Mouse (Mus musculus) layer of hippocampus, postnatal 36 days (tissue): ENCODE measurements at regions not wholly inside any gene's neighbourhood (a gene's known extent, or its start where the extent isn't known, plus 50 kb on each side); places are given as distances from the start of the nearest gene placed in this dataset.

Source experiments
- DNase-seq, 2 experiments: peaks; one replicate each; pipeline ENCODE4 v3.0.0; 2022

DNA sequence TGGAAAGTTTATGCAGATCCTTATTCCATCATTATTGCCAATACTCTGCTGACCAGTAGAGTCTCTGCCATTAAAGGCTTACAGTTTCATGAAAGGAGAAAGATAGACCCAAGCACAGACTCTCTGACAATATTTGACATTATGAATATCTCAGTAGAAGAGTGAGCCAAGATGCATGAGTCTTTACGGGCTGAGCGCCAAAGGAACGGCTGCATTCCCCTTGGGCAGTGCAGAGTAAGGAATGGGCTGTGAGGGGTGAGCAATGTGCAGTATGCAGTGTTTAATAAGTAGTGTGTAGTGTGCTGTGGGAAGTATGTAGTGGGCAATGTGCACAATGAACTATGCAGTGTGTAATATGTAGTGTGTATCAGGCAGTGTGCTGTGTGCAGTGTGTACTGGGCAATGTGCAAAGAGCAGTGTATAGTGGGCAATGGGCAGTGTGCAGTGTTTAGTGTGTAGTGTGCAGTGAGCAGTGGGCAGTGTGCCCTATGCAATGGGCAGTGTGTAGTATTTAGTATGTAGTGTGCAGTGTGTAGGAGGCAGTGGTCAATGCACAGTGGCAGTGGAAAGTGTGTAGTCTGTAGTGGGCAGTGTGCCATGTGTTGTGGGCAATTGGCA, 671.8 kb downstream of the 5730522E02Rik start:
- no peak for DNase-seq

DNA sequence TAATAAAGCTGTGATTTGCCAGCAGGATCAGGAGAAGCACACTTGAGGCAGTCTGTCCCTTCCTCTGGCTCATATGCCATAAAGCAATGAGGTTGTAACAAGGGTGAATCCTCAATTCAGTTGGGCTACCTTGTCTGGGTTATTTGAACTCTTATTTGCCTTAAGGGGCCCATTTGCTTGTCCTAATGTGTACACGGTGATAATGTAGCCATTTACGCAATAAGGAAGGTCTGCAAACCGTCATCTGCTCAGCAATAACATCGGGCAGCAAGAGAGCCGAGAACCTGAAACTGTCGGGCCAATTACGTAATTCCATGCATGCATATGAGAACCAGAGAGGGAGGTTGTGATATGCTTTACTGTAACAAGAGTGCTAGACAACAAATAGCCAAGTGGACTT, 674.5 kb downstream of the 5730522E02Rik start:
- no peak for DNase-seq

DNA sequence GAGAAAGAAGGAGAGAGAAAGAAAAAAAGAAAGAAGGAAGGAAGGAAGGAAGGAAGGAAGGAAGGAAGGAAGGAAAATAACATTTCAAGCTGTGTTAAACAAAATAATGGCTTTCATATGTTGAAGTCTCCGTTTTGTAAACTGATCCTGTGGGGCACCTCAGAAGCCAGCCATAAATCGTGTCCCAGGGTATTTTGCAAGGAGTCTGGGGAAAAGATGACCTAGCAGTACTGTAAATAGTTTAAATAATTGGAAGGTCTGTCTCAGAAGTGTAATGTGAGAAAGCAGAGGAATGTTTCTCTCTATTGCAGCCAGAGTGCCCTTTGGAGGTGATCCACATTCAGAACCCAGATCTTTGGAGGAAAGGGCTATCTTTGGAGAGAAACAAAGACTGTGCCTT, 677.5 kb downstream of the 5730522E02Rik start:
- no peak for DNase-seq

DNA sequence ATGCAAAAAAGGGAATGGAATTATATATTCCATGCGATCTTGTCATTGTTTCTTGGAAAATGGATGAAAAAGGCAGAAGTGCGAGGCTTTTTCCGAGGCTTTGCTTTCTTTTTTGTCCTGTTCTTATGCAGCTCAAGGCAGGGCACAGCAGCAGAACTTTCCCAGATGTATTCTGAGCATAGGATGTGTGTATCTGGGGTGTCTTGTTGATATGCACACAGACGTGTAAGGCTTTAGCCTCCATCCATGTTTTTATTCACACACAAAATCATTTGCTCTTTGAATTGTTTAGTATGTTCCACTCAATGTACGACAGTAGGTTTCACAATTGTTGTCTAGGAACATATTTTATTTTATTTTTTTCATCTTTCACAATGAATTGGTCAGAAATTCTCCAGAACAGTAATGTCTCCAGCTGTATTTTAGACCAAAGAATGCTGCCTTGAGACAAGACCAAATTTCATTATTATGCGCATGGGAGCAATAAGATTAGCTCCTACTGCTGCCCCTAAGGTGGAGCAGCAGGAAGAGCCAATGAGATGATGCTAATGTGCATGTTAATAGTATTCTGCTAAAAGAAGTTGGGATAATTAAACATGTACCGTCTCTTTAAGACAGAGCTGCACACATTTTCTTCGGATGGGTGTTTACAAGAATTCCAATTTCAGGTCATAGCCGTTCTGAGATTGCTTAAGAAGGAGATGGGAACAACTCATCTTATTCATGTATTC, 678.7 kb downstream of the 5730522E02Rik start:
- DNase-seq: no peak

DNA sequence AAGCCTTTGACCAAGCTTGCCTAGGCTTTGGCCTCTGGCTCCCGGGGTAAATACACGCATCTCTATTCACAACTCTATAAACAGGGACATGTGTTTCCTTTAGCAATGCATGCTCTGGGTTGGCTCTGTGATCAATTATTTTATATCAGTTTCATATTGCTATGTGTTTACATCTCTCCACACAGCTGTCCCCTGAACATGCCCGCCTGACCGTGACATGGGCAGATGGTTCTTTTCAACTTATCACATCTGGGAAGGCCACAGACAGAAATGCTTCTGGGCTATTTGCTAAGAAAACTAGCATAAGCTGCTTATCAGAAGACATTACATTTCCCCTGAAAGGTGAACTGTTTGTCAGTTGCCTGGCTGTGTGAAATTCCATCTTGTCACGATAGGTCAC, 682.5 kb downstream of the 5730522E02Rik start:
- DNase-seq: no peak

DNA sequence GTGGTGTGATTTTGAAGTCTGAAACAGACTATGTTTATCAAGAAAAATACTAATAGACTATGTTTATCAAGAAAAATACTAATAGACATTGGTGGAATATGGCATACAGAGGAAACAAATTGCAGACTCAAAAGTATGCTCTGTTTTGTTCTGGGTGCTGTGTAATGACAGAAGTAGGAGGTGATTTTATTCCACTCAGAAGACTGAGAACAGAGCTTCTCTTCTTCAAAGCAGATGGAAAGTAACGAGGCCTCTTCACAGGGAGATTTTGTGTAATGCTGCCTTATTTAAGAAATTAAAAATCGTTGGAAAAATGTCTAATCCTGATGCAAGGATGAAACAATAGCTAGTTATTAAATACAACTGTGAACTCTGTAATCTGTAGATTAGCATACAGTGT, 691.7 kb downstream of the 5730522E02Rik start:
- DNase-seq: no peak

DNA sequence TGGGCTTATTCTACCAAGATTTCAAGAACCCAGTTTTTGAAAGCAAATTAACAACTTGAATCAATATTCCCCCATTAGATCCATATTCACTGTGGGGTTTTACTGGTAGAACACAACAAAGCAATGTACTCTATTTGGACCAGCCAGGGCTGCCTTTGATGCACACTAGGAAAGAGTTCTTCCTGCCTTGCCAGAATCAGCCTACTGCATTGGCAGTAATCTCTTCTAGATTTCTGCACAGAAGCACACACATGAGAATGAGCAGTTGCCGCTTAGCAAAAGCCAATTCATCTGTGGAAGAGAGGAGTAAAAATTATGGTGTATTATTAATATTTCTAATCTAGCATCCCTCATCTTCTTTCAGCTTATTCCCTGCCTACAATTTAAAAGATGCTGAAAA, 692.4 kb downstream of the 5730522E02Rik start:
- DNase-seq: peak; percentile 35 to 38

DNA sequence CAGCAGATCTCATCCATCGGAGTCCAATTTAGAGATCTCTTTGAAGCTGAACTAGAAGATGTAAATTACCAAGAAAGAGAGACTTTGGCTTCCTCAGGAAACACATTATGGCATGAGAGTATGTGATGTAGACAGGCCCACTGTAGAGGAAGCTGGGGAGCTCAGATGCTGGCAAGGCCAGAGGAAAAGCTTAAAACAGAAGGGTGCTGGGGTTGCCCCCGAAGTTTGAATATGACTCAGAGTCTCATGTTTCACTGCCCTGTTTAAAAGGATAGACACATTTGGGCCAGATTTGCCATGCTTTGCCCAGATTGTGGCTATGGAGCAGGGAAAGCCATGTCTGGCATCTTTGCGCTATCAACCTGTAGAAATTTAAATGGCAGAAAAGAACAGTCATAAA, 705.1 kb downstream of the 5730522E02Rik start:
- no peak for DNase-seq

DNA sequence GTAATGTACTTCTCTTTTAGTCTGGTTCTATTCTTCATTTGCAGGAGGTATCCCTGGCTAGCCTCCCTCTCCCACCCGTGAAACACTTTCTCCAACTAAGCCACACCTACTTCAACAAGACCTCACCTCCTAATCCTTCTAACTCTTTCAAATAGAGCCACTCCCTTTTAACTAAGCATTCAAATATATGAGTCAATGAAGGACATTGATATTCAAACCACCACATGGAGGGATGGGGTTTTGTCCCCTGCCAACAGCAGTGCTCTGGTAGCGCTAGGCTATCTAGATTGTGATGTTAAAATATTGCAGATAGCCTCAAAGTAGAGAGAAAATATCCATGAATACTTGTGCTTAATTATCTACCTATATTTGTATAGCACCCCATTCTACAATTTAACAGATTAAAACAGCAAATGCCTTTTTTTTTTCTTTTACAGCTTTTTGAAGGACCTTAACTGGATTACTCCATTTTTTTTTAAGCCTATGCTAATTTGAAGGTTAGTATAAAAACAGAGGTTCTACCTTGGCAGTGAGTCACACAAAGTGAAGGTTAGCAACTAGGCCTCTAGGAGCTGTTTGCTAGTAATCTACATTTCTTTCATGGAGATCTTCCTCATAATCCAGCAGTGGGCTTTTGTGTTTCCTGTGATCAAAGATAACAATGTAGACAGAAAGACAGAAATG, 736.7 kb downstream of the 5730522E02Rik start:
- no peak for DNase-seq

DNA sequence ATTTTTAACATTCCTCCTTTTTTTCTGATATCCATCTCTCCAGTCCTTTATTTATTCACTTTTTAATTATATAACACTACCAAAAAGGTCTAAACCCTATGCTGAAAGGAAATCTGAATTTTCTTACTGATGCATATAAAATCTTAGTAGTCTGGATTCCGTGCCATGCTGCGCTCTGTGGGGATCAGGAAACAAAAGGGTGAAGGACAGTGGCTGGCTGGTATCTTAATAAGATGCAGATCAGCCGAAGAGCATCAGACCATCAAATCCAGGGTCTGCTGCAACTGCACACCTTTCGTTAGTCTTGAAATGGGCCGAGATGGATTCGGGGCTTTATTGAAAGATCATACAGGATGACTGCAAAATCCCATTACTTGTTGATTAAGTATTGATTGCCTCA, 740.7 kb downstream of the 5730522E02Rik start:
- no peak for DNase-seq

DNA sequence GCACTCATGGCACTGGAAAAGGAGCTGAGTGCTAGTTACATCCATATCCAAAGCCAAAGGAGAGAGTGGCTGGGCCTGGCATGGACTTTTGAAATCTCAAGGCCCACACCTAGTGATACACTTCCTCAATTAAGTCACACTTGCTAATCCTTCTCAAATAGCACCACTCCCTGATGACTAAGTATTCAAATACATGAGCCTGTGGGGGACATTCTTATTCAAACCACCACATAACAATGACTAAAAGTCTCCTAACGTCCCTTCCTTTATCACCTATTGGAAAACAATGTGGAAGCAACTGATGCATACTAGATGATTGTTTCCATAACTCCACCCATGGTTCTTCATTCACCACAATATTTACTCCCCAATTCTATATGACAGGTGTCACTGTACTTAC, 773.4 kb downstream of the 5730522E02Rik start:
- DNase-seq: no peak

DNA sequence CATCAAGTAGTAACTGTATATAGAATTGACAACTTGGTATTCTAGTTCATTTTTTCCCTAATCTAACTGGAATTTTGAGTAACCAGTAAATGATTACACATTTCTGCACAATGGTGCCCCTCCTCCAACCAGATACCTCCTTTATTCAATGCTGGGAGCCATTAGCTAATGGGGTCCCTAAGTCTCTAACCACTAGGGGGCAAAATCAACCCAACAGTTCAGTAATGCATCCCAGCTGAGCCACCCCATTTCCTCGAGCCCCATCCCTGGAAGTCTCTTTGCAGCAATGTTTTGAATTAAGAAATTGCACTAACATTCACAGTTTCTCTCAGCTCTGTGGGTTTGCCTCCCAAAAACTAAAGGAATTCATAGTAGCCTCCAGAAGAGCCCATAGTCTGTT, 774.9 kb downstream of the 5730522E02Rik start:
- DNase-seq: no peak

DNA sequence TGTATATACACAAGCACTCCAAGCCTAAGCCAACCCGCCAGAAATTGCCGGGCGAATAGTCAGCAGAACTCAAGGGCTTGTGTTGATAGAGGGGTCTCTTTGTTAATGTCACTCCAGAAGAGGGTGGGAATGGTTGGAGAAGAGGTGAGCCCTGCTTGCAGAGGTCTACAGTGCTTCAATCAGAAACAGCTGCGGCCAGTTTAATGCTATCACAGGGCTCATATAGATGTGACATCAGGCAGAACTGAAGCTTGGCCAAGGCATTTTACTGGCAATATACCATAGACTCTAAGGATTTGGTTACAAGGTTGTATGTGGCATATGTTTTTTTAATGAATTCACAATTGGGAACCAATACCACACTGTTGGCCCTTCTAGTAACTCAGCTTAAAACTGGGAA, 787.4 kb downstream of the 5730522E02Rik start:
- DNase-seq: no peak

DNA sequence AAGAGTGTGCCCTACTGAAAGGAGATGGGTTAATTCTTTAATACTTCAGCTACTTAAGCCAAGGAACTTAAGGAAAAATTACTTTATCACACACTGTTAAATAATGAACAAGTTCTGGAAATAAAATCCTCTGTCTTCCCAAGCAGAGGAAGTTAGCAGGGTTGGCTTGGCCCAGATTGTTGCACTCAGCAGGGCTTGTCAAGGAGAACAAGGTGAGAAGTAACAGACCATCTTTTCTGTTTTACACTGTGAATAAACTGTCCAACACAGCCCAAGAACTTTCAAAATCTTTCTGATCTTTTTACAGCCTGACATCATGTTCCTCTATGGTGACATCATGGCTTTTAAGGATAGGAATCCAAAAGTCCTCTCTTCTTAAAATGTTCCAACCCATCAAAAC, 789.1 kb downstream of the 5730522E02Rik start:
- DNase-seq: no peak

DNA sequence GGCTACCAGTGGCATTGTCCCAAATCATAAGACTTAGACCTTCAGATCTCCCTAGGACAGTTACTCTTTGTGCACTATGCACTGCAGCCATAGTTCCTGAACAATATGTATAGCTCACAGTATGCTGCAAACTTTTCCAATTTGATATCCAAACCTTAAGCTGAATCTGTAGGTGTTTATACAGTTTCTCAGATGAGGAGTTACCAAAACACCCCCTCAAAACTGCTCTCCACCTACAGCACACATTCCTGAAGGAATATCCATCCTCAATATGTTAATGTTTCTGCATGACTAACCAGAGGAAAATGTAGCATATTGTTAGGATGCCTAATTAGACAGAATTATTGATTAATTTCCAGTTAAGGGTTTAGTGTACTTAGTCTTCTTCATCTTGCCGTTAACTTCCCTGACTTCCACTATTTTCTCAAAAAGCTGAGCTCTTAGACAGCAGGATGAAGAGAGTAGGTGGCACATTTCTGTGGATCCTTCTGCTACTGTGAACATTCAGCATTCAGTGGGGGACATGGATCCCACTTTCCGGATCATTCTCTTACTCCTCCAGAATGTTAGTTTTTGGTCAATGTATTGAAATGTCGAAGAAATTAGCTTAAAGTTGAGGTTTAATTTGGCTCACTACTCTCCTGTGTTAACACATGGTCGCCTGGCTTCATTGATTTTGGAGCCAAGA, 800.0 kb downstream of the 5730522E02Rik start:
- DNase-seq: no peak

DNA sequence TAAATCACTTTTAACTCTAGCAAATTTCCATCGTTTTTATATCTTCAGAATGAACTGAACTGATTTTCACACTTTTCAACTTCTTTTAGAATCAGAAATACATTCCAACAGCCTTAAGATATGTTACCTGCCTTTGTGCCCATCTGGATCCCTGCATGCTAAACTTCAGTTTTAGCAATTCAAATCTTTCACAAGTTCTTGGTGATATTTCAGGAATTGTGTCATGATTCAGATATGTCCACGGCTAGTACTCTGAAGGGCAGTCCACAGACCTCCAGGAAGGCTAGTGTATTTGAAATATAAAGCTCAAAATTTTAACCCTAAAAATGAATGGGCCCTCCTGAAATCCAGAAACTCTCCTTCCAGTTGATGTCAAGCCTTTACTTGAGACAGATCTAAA, 818.9 kb downstream of the 5730522E02Rik start:
- DNase-seq: no peak

DNA sequence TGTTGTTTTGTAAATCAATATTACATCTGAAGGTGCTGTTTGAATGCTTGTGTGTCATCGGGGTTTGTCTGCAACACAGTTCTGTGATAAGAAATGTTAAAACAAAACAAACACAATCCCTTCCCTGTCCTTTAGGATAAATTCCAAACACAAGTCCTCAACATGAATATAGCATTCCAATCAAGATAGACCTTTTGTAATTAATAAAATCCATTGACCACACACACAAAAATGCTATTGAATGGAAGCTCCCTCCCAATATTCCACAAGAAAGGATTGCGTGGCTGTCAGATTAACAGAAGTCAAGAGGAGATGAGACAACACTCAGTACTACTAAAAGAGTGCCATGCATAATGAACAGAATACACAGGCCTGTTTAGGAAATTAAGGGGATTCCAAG, 843.5 kb downstream of the 5730522E02Rik start:
- no peak for DNase-seq

DNA sequence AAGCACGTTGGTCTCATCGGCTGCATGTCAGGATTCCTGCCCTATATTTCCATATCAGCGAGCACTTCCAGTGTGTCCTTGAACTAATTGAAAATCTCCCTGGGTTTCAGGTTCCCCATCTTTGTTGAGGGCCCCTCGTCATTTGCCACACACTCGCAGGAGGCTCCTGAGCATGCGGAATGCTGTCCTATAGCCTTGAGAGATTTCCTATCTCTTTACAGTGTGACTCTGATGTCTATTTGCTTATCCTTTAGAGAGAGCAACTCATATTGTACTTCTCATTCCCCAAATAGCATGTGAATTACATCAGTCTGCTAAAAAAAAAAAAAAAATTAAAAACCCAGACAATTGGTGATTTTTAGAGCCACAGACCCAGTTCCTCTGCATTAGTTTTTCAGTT, 845.1 kb downstream of the 5730522E02Rik start:
- DNase-seq: no peak

DNA sequence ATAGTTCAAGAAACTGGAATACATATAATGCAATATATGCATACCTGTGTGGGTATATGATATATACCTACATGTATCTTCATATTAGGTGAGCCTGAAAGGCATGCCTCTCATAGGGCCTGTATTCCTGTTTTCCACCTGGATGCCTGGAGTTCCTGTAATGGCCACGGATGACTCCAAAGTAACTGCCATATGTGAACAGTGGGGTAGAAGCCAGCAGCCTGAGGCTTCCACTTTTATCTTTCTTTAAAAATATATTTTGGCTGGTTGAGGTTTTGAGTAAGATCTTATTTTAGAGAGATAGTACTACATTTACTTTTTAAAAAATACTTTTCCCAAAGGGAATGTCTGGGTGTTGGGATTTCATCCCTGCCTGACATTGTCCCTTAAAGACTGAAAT, 850.8 kb downstream of the 5730522E02Rik start:
- DNase-seq: no peak

DNA sequence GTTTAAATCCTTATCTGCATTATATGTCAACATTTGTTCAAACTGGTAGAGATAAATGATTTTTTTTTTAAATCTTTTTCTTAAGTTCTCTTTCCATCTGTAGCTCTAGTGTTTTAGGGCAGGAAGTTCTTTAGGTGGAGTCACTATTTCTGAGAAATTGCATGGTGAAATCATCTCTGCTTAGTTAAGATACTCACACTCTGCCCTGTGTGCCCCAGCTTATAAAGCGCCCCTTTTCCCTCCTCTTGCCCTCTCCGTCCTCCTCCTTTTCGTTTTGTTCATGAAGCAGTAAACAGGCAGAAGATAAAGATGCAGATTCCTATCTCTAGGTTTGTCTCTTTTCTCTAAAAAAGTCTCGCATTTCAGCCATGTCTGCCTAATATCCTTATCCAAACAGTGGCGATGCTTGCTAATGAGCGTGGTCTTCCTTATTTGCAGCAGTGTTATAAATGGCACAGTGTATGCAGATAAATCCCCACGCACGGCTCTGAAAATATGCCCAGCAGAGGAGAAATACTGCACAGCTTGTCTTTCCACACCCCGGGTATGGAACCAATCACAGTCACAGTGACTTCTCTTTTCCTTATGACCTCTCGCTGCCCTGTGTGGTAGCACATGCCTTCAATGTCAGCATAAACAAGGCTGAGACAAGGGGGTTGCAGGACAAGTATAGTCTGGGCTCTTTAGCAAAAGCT, 852.7 kb downstream of the 5730522E02Rik start:
- DNase-seq: peak in 1 of 2 experiments; percentile 15

DNA sequence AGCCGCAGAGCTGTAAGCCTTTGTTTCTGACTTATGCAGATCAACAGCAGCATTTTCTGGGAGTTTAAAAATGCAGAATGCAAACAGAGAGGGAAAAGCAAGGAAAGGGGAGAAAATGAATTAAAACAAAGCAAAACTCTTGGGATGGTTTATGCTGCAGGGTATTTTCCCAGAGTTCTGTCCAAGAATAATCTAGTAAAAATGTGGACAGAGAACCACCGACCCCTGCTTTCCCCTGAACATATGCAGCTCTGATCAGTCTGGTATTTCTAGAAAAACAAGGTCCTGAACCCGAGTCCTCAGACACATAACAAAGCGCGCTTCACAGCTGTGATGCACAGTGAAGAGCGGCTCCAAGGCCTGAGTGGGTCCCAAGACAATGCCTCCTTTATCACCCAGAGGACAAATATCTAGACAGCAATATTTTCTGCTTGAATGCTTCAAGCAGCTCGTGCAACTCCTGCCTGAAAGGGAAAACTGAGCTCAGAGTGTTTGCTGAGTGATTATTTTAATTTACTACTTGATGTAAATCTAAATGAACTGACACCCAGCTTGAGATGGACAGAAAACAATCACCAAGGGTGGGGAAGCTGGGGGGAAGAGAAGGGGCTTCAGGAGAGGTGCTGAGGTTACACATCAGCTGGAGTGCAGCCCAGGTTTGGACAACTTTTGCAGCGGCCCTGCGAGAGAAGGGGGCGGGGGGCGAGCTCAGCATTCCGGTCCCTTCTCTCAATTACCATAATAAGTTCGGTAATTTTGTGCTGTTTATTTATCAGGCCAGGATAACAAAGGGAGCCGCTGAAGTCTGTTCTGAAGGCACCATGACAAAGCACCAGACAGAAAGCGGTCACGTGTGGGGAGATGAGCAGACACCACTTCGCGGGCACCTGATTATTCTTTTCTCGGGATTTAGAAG, 853.6 kb downstream of the 5730522E02Rik start:
- peak in 1 of 2 experiments; percentile 22 for DNase-seq

DNA sequence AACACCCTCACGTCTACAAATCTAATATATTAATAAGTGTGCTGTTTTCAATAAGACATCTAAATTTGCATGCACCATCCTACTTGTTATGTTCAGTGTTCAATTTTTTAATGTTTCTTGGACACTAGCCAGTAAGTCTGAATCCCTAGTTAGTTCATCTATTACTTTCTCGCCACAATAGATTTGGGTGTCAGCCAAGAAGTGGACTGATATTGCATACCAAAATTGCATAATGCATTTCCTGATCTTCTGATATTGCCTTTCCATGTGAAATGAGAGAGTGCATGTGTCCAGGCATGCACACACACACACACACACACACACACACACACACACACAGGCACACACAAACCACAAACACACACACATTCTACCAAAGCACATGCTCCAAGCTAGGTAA, 874.9 kb downstream of the 5730522E02Rik start:
- DNase-seq: no peak
